Mouse (Mus musculus) hindbrain, postnatal 0 days (tissue): ENCODE results near the gene Trim47. TPM values are rescaled to one million over a fixed set of nuclear protein-coding genes. Genes with fewer than 3 reads are reported as not detected.
"Not testable (repeated sequence)": the region's sequence is repeated elsewhere in the genome, so short reads cannot be mapped to it uniquely, and the experiment has no call there.

Experiments used
- ATAC-seq: fragments of 200-750 bp; cut with Nextera tagmentation; 2 replicates; pipeline ENCODE4 v1.8.0; 2017; ENCODE audit warnings: mild to moderate bottlenecking, moderate TSS enrichment, moderate library complexity
- DNase-seq: peaks from one replicate; pipeline ENCODE4 v3.0.0-alpha.2; 2015; ENCODE audit warnings: low spot score
- H3K27ac ChIP-seq: fragments of 300-500 bp; sonication (generic); 2 replicates; pipeline ENCODE4 v1.5.1; 2014; ENCODE audit warnings: mild to moderate bottlenecking
- H3K27me3 ChIP-seq: fragments of 300-500 bp; sonication (generic); 2 replicates; pipeline ENCODE4 v1.6.1; 2014; ENCODE audit warnings: low read length, mixed read lengths; ENCODE audit not compliant: insufficient read depth
- H3K36me3 ChIP-seq: fragments of 300-500 bp; sonication (generic); 2 replicates; pipeline ENCODE4 v1.6.1; 2014; ENCODE audit warnings: low read length, mixed read lengths; ENCODE audit not compliant: insufficient read depth
- H3K4me1 ChIP-seq: fragments of 300-500 bp; sonication (generic); 2 replicates; pipeline ENCODE4 v1.6.1; 2014; ENCODE audit warnings: antibody characterized with exemption, low read length, mixed read lengths; ENCODE audit not compliant: insufficient read depth
- H3K4me2 ChIP-seq: fragments of 300-500 bp; sonication (generic); 2 replicates; pipeline ENCODE4 v1.6.1; 2014; ENCODE audit warnings: low read depth, mild to moderate bottlenecking, low read length, moderate library complexity, mixed read lengths
- H3K4me3 ChIP-seq: fragments of 300-500 bp; sonication (generic); 2 replicates; pipeline ENCODE4 v1.5.1; 2014; ENCODE audit warnings: low read length
- H3K9ac ChIP-seq: fragments of 300-500 bp; sonication (generic); replicated peaks from 2 replicates; pipeline ENCODE4 v1.6.1; 2014; ENCODE audit warnings: mild to moderate bottlenecking, low read length, moderate library complexity, mixed read lengths
- H3K9me3 ChIP-seq: fragments of 300-500 bp; sonication (generic); 2 replicates; pipeline ENCODE4 v1.6.1; 2016; ENCODE audit warnings: low read length, mixed read lengths
- CTCF ChIP-seq: IDR thresholded peaks from 2 replicates; pipeline ENCODE4 v1.5.1; 2016; ENCODE audit warnings: antibody characterized with exemption, control low read depth, low read depth
- WGBS: fragments of 180-500 bp; shearing (Covaris S2); extraction: QIAGEN DNeasy Blood & Tissue Kit; methylation state at CpG from one replicate; pipeline ENCODE4 v1.1.7; 2014; 5-methylcytosine and 5-hydroxymethylcytosine counted together
- polyA plus RNA-seq: library from polyadenylated mRNA; unstranded; fragments of >200 nt; fragmentation: Nextera tagmentation; extraction: Ambion mirVana; gene quantifications from 2 replicates; pipeline ENCODE4 v1.2.1, GENCODE M21; 2015
- total RNA-seq: library from RNA; depleted of rRNA; stranded (reverse); fragments of >200 nt; gene quantifications from 2 replicates; pipeline ENCODE4 v1.2.3, GENCODE M21; 2014

Trim47 gene
- total and polyA plus RNA-seq, 2 experiments from 2014 or later: 9.5 to 17.0 TPM

DNA sequence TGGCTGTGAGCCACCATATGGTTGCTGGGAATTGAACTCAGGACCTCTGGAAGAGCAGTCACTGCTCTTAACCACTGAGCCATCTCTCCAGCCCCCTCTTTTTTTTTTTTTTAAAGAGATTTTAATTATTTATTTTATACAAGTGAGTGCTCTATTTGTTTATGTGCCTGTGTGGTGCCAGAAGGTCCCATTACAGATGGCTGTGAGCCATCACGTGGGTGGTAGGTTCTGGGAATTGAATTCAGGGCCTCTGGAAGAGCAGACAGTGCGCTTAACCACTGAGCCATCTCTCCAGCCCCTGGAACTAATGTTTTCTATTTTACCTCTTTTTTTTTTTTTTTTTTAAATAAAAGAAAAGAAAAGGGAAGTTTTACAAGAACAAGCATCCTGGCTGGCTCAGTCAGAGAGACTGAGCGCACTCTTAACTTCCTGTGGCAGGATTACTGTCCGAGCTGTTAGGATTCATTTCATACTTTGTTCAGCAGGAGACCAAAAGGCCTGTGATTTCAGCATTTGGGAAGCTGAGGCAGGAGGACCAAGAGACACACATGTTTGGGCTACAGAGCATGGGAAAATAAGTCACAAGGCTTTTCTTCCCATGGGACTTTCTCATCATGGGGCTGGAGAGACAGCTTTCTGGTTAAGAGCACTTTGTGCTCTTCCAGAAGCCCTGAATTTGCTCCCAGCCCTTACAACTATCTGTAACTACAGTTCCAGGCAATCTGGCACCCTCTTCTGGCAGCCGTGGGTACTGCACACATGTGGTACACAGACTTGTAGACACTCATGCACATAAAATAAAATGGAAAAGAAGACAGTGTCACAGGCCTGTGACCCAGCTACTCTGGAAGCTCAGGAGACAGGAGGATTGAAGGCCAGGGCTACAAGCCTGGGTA lies 30.5 kb downstream of the Trim47 start:
- 95% methylated on average over 5 of the region's 5 CpGs for WGBS
- no peaks in the 10 kb centered on the region for H3K9me3 ChIP-seq
- no peak overlapping the region for H3K9ac ChIP-seq
- no peaks in the 10 kb centered on the region for H3K4me1 ChIP-seq
- H3K27me3 ChIP-seq: no peaks in the 10 kb centered on the region
- H3K27ac ChIP-seq: no peak overlapping the region
- TF ChIP-seq CTCF: peak; percentile 58
- no peaks in the 10 kb centered on the region for H3K36me3 ChIP-seq
- DNase-seq (no peak), ATAC-seq (no peak)
- no peak overlapping the region for H3K4me2 ChIP-seq
- H3K4me3 ChIP-seq: no peak overlapping the region

- H3K9ac ChIP-seq: no peak overlapping the region
- H3K36me3 ChIP-seq: no peaks in the 10 kb centered on the region
- H3K27me3 ChIP-seq: no peaks in the 10 kb centered on the region
- no peak overlapping the region for H3K4me2 ChIP-seq
- no peak overlapping the region for H3K4me3 ChIP-seq
- no peaks in the 10 kb centered on the region for H3K9me3 ChIP-seq
- no peak overlapping the region for H3K27ac ChIP-seq
- WGBS: 58% methylated on average over 3 of the region's 3 CpGs
- H3K4me1 ChIP-seq: no peaks in the 10 kb centered on the region
- TF ChIP-seq CTCF: no peak
- ATAC-seq (no peak), DNase-seq (no peak)
These were observed 31.4 kb downstream of the Trim47 start for GRCm38 (mm10) chr11:116095573-116095972.

GRCm38 (mm10) chr11:116093771-116094565 lies 33.0 kb downstream of the Trim47 start:
- Histone ChIP-seq H3K9ac (no peak overlapping the region), H3K4me2 (no peak overlapping the region), H3K4me3 (no peak overlapping the region), H3K4me1 (no peaks in the 10 kb centered on the region), H3K27ac (no peak overlapping the region), H3K36me3 (no peaks in the 10 kb centered on the region), H3K9me3 (no peaks in the 10 kb centered on the region), H3K27me3 (no peaks in the 10 kb centered on the region)
- TF ChIP-seq CTCF: no peak
- DNase-seq (no peak), ATAC-seq (no peak)
- WGBS: 69% methylated on average over 16 of the region's 16 CpGs

DNA sequence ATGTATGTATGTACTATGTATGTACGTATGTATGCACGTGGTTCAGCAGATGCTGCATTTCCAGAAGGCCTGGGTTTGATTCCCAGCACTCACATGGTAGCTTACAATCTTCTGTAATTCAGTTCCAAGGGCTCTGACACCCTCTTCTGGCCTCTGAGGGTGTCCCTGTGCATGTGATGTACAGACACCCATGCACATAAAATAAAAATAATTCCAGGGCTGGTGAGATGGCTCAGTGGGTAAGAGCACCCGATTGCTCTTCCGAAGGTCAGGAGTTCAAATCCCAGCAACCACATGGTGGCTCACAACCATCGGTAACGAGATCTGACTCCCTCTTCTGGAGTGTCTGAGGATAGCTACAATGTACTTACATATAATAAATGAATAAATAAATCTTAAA lies 34.1 kb downstream of the Trim47 start:
- WGBS: 94% methylated on average over 6 of the region's 6 CpGs
- not testable (repeated sequence) for H3K9ac ChIP-seq

GRCm38 (mm10) chr11:116091591-116091990 lies 35.4 kb downstream of the Trim47 start:
- H3K36me3 ChIP-seq: no peaks in the 10 kb centered on the region
- H3K9ac ChIP-seq: no peak overlapping the region
- no peaks in the 10 kb centered on the region for H3K4me1 ChIP-seq
- no peak overlapping the region for H3K27ac ChIP-seq
- DNase-seq: no peak
- H3K27me3 ChIP-seq: no peaks in the 10 kb centered on the region
- no peak overlapping the region for H3K4me3 ChIP-seq
- no peak overlapping the region for H3K4me2 ChIP-seq
- WGBS: 84% methylated on average over 6 of the region's 6 CpGs
- no peak for TF ChIP-seq CTCF
- H3K9me3 ChIP-seq: no peaks in the 10 kb centered on the region
- ATAC-seq: no peak

More for the DNA sequence above, 34.1 kb downstream of the Trim47 start:
- H3K27ac ChIP-seq, H3K4me3 ChIP-seq, H3K9me3 ChIP-seq, H3K4me2 ChIP-seq, H3K4me1 ChIP-seq, H3K27me3 ChIP-seq, ATAC-seq, H3K36me3 ChIP-seq, DNase-seq: not testable (repeated sequence)

DNA sequence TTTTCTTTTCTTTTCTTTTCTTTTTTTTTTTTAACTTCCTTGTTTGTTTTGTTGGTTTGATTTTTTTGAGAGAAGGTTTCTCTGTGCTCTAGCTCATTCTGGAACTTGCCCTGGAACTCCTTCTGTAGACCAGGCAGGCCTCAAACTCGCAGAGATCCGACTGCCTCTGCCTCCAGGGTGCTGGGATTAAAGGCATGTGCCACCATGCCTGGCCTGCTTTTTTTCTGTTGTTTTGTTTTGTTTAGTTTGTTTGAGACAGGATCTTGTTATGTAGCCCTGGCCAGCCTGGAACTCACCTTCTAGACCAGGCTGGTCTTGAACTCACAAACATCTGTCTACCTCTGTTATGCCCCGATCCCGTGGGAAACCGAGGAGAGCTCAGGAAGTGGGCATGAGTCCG lies 37.5 kb downstream of the Trim47 start:
- ATAC-seq: no peak
- Histone ChIP-seq H3K27ac (no peak overlapping the region), H3K9ac (no peak overlapping the region), H3K27me3 (no peaks in the 10 kb centered on the region), H3K9me3 (no peaks in the 10 kb centered on the region), H3K36me3 (no peaks in the 10 kb centered on the region), H3K4me3 (no peak overlapping the region), H3K4me1 (peaks cover 8% of the 10 kb centered on the region; the same call in 1 of the 2 replicates), H3K4me2 (no peak overlapping the region)
- DNase-seq: no peak
- TF ChIP-seq CTCF: no peak
- WGBS: 92% methylated on average over 6 of the region's 6 CpGs
